Mouse (Mus musculus): Measurements from ENCODE around the gene Bbs2. TPM values are rescaled to one million over a fixed set of nuclear protein-coding genes. Genes with fewer than 3 reads are reported as not detected.

The Bbs2 gene
- polyA plus RNA-seq, 1 experiment from 2014 or later = 2.9 TPM

GRCm38 (mm10) chr8:94094281-94094680 is 4.4 kb downstream of the Bbs2 start:
- Histone ChIP-seq H3K4me3 (replicated peaks) (no peak overlapping the region), H3K9ac (no peak overlapping the region), H3K4me1 (replicated peaks) (peaks cover 13% of the 10 kb centered on the region), H3K4me2 (no peak overlapping the region), H3K36me3 (no peaks in the 10 kb centered on the region), H3K9me3 (replicated peaks) (no peaks in the 10 kb centered on the region), H3K27ac (no peak overlapping the region), H3K27me3 (no peaks in the 10 kb centered on the region)
- 74% methylated on average over 6 of the region's 6 CpGs for WGBS (ENCODE audit: insufficient replicate concordance)
- DNase-seq = no peak
- ATAC-seq (ENCODE audit: low read depth) = no peak

GRCm38 (mm10) chr8:94092848-94093247 is 5.9 kb downstream of the Bbs2 start:
- H3K27ac ChIP-seq = no peak overlapping the region
- H3K36me3 ChIP-seq = no peaks in the 10 kb centered on the region
- peaks cover 6% of the 10 kb centered on the region for H3K4me1 ChIP-seq (replicated peaks)
- H3K9me3 ChIP-seq (replicated peaks) = no peaks in the 10 kb centered on the region
- no peak overlapping the region for H3K9ac ChIP-seq
- H3K4me2 ChIP-seq = no peak overlapping the region
- no peak for DNase-seq
- 77% methylated on average over 9 of the region's 9 CpGs for WGBS (ENCODE audit: insufficient replicate concordance)
- no peaks in the 10 kb centered on the region for H3K27me3 ChIP-seq
- H3K4me3 ChIP-seq (replicated peaks) = no peak overlapping the region
- ATAC-seq (ENCODE audit: low read depth) = no peak

- Histone ChIP-seq H3K9ac (no peak overlapping the region), H3K27ac (no peak overlapping the region), H3K4me3 (replicated peaks) (no peak overlapping the region), H3K4me2 (no peak overlapping the region), H3K4me1 (replicated peaks) (no peaks in the 10 kb centered on the region), H3K36me3 (no peaks in the 10 kb centered on the region), H3K27me3 (no peaks in the 10 kb centered on the region), H3K9me3 (replicated peaks) (no peaks in the 10 kb centered on the region)
- no peak for DNase-seq
- 59% methylated on average over 6 of the region's 6 CpGs for WGBS (ENCODE audit: insufficient replicate concordance)
- no peak for ATAC-seq (ENCODE audit: low read depth)
These were observed 9.0 kb downstream of the Bbs2 start for GRCm38 (mm10) chr8:94089715-94090114.

- H3K9ac ChIP-seq = no peak overlapping the region
- 0 out of 2 replicates have a peak, but pooled peaks cover 5% of the 10 kb centered on the region for H3K4me1 ChIP-seq (replicated peaks)
- H3K4me3 ChIP-seq (replicated peaks) = no peak overlapping the region
- no peaks in the 10 kb centered on the region for H3K9me3 ChIP-seq (replicated peaks)
- 77% methylated on average over 9 of the region's 9 CpGs for WGBS (ENCODE audit: insufficient replicate concordance)
- DNase-seq (no peak), ATAC-seq (ENCODE audit: low read depth) (no peak)
- H3K36me3 ChIP-seq = no peaks in the 10 kb centered on the region
- no peaks in the 10 kb centered on the region for H3K27me3 ChIP-seq
- H3K27ac ChIP-seq = no peak overlapping the region
- no peak overlapping the region for H3K4me2 ChIP-seq
These were observed 10.8 kb downstream of the Bbs2 start for GRCm38 (mm10) chr8:94087964-94088363.

- no peak for ATAC-seq (ENCODE audit: low read depth)
- Histone ChIP-seq H3K4me2 (no peak overlapping the region), H3K4me1 (replicated peaks) (no peaks in the 10 kb centered on the region), H3K27ac (no peak overlapping the region), H3K27me3 (no peaks in the 10 kb centered on the region), H3K4me3 (replicated peaks) (no peak overlapping the region), H3K9ac (no peak overlapping the region), H3K36me3 (no peaks in the 10 kb centered on the region), H3K9me3 (replicated peaks) (no peaks in the 10 kb centered on the region)
- no peak for DNase-seq
- WGBS (ENCODE audit: insufficient replicate concordance) = 71% methylated on average over 12 of the region's 12 CpGs
These were observed 22.1 kb downstream of the Bbs2 start for GRCm38 (mm10) chr8:94076461-94077192.

- no peak overlapping the region for H3K4me2 ChIP-seq
- peaks cover 20% of the 10 kb centered on the region for H3K36me3 ChIP-seq
- ATAC-seq (ENCODE audit: low read depth) (no peak), DNase-seq (no peak)
- H3K4me1 ChIP-seq (replicated peaks) = peaks cover 10% of the 10 kb centered on the region; the same call in 1 of the 2 replicates
- 83% methylated on average over 7 of the region's 7 CpGs for WGBS (ENCODE audit: insufficient replicate concordance)
- no peak overlapping the region for H3K27ac ChIP-seq
- H3K4me3 ChIP-seq (replicated peaks) = no peak overlapping the region
- H3K9me3 ChIP-seq (replicated peaks) = no peaks in the 10 kb centered on the region
- no peak overlapping the region for H3K9ac ChIP-seq
- H3K27me3 ChIP-seq = no peaks in the 10 kb centered on the region
These were observed 29.9 kb downstream of the Bbs2 start for GRCm38 (mm10) chr8:94068793-94069192.

GRCm38 (mm10) chr8:94066121-94066863 is 32.4 kb downstream of the Bbs2 start:
- H3K4me2 ChIP-seq = no peak overlapping the region
- ATAC-seq (ENCODE audit: low read depth) = no peak
- WGBS (ENCODE audit: insufficient replicate concordance) = 86% methylated on average over 11 of the region's 11 CpGs
- H3K4me3 ChIP-seq (replicated peaks) = no peak overlapping the region
- no peak overlapping the region for H3K27ac ChIP-seq
- H3K36me3 ChIP-seq = peaks cover 39% of the 10 kb centered on the region
- no peaks in the 10 kb centered on the region for H3K27me3 ChIP-seq
- no peak for DNase-seq
- H3K9me3 ChIP-seq (replicated peaks) = no peaks in the 10 kb centered on the region
- H3K9ac ChIP-seq = no peak overlapping the region
- peaks cover 10% of the 10 kb centered on the region; the same call in 1 of the 2 replicates for H3K4me1 ChIP-seq (replicated peaks)

GRCm38 (mm10) chr8:94057157-94057854 is 41.4 kb downstream of the Bbs2 start:
- Histone ChIP-seq H3K4me1 (replicated peaks) (no peaks in the 10 kb centered on the region), H3K27me3 (no peaks in the 10 kb centered on the region), H3K27ac (no peak overlapping the region), H3K4me3 (replicated peaks) (no peak overlapping the region), H3K4me2 (no peak overlapping the region), H3K9me3 (replicated peaks) (no peaks in the 10 kb centered on the region), H3K36me3 (peaks cover 45% of the 10 kb centered on the region), H3K9ac (no peak overlapping the region)
- DNase-seq = no peak
- ATAC-seq (ENCODE audit: low read depth) = no peak
- 58% methylated on average over 6 of the region's 6 CpGs for WGBS (ENCODE audit: insufficient replicate concordance)

GRCm38 (mm10) chr8:94052696-94053095 is 46.0 kb downstream of the Bbs2 start:
- no peak overlapping the region for H3K4me2 ChIP-seq
- H3K4me1 ChIP-seq (replicated peaks) = no peaks in the 10 kb centered on the region
- WGBS (ENCODE audit: insufficient replicate concordance) = 76% methylated on average over 12 of the region's 12 CpGs
- H3K36me3 ChIP-seq = peaks cover 29% of the 10 kb centered on the region
- no peak for DNase-seq
- no peaks in the 10 kb centered on the region for H3K27me3 ChIP-seq
- no peak overlapping the region for H3K9ac ChIP-seq
- H3K27ac ChIP-seq = no peak overlapping the region
- no peak for ATAC-seq (ENCODE audit: low read depth)
- H3K4me3 ChIP-seq (replicated peaks) = no peak overlapping the region
- H3K9me3 ChIP-seq (replicated peaks) = no peaks in the 10 kb centered on the region

- DNase-seq (no peak), ATAC-seq (ENCODE audit: low read depth) (no peak)
- Histone ChIP-seq H3K36me3 (peaks cover 19% of the 10 kb centered on the region), H3K4me1 (replicated peaks) (no peaks in the 10 kb centered on the region), H3K4me2 (no peak overlapping the region), H3K9me3 (replicated peaks) (no peaks in the 10 kb centered on the region), H3K4me3 (replicated peaks) (no peak overlapping the region), H3K9ac (no peak overlapping the region), H3K27me3 (no peaks in the 10 kb centered on the region), H3K27ac (no peak overlapping the region)
- 86% methylated on average over 2 of the region's 2 CpGs for WGBS (ENCODE audit: insufficient replicate concordance)
These were observed 50.9 kb downstream of the Bbs2 start for GRCm38 (mm10) chr8:94047845-94048244.

GRCm38 (mm10) chr8:94037806-94038205 is 60.9 kb downstream of the Bbs2 start:
- DNase-seq (no peak), ATAC-seq (ENCODE audit: low read depth) (no peak)
- H3K27ac ChIP-seq = peak overlapping the region; percentile 24; the same call in 1 of the 2 replicates
- peak overlapping the region; percentile 73 for H3K4me3 ChIP-seq (replicated peaks)
- H3K9ac ChIP-seq = peak overlapping the region; percentile 73
- H3K36me3 ChIP-seq = peaks cover 10% of the 10 kb centered on the region; the same call in 1 of the 2 replicates
- WGBS (ENCODE audit: insufficient replicate concordance) = 6% methylated on average over 15 of the region's 15 CpGs
- peaks cover 43% of the 10 kb centered on the region for H3K4me1 ChIP-seq (replicated peaks)
- no peaks in the 10 kb centered on the region for H3K9me3 ChIP-seq (replicated peaks)
- peak overlapping the region; percentile 78 for H3K4me2 ChIP-seq
- no peaks in the 10 kb centered on the region for H3K27me3 ChIP-seq
